Mouse (Mus musculus) CH12.LX (cell line): ENCODE measurements around the gene Pou5f1. TPM values are rescaled to one million over a fixed set of nuclear protein-coding genes. Genes with fewer than 3 reads are reported as not detected.

Source experiments
- DNase-seq: peaks from one replicate; pipeline ENCODE4 v3.0.0-alpha.2; 2013; ENCODE audit errors: extremely low read depth
- H3K27ac ChIP-seq: 2 replicates; pipeline ENCODE4 v1.5.1; 2012; ENCODE audit warnings: low read depth, mild to moderate bottlenecking, control low read depth, moderate library complexity; ENCODE audit not compliant: insufficient read depth
- H3K27me3 ChIP-seq: replicated peaks from 2 replicates; pipeline ENCODE3; 2012; ENCODE audit warnings: inconsistent platforms
- H3K36me3 ChIP-seq, 2 experiments: replicated peaks in 1 of 2; 2 replicates each; pipeline versions ENCODE3 to v1.6.1; 2012; ENCODE audit warnings: inconsistent platforms in 1 of 2, low read length in 1 of 2, mild to moderate bottlenecking in 1 of 2, mixed read lengths in 1 of 2, moderate library complexity in 1 of 2; ENCODE audit not compliant: control insufficient read depth in 1 of 2, insufficient read depth in 1 of 2
- H3K4me1 ChIP-seq, 2 experiments: 2 replicates each; pipeline ENCODE4 v1.6.1; 2012; ENCODE audit warnings: inconsistent platforms in 1 of 2, moderate library complexity in 1 of 2; ENCODE audit not compliant: insufficient read depth in 2 of 2, control insufficient read depth in 1 of 2
- H3K4me2 ChIP-seq: 2 replicates; pipeline ENCODE4 v1.6.1; 2012; ENCODE audit warnings: low read depth, mild to moderate bottlenecking, control low read depth; ENCODE audit not compliant: poor library complexity, insufficient read depth, severe bottlenecking
- H3K4me3 ChIP-seq, 3 experiments: fragments of 150-350 bp in 1 of 3; sonication (generic) in 1 of 3; replicated peaks in 1 of 3; 2 replicates each; pipeline versions ENCODE3 to v1.5.1; 2011 to 2012; ENCODE audit warnings: low read depth in 2 of 3, low read length in 2 of 3, mild to moderate bottlenecking in 2 of 3, moderate library complexity in 2 of 3, control low read depth in 1 of 3, improper control_type of control experiment in 1 of 3, inconsistent platforms in 1 of 3, mixed read lengths in 1 of 3; ENCODE audit not compliant: poor library complexity in 1 of 3
- H3K79me2 ChIP-seq: replicated peaks from 2 replicates; pipeline ENCODE4 v1.6.1; 2012; ENCODE audit warnings: mild to moderate bottlenecking, moderate library complexity; ENCODE audit not compliant: control insufficient read depth, poor library complexity, insufficient read depth, severe bottlenecking; ENCODE audit errors: extremely low read depth
- H3K9ac ChIP-seq: 2 replicates; pipeline ENCODE4 v1.6.1; 2012; ENCODE audit warnings: low read depth, mild to moderate bottlenecking, control low read depth, moderate library complexity; ENCODE audit not compliant: insufficient read depth
- H3K9me3 ChIP-seq: replicated peaks from 2 replicates; pipeline ENCODE3; 2012; ENCODE audit warnings: low read length, inconsistent platforms, mixed read lengths
- CHD1 ChIP-seq: IDR thresholded peaks from 2 replicates; pipeline ENCODE4 v1.6.1; 2012; ENCODE audit warnings: low read depth, low read length, improper control_type of control experiment, inconsistent platforms
- CTCF ChIP-seq, 2 experiments: IDR thresholded peaks in 1 of 2; conservative IDR thresholded peaks in 1 of 2; 2 replicates each; pipeline ENCODE4 v1.5.1; 2011 to 2012; ENCODE audit warnings: low read depth in 2 of 2, low read length in 2 of 2, improper control_type of control experiment in 1 of 2, inconsistent platforms in 1 of 2, mild to moderate bottlenecking in 1 of 2, moderate library complexity in 1 of 2
- EP300 ChIP-seq: IDR thresholded peaks from 2 replicates; pipeline ENCODE4 v1.6.1; 2011; ENCODE audit warnings: low read length, improper control_type of control experiment
- JUN ChIP-seq: IDR thresholded peaks from 2 replicates; pipeline ENCODE4 v1.6.1; 2011; ENCODE audit warnings: low read depth, mild to moderate bottlenecking, low read length, improper control_type of control experiment, moderate library complexity; ENCODE audit not compliant: insufficient read depth
- MEF2A ChIP-seq: IDR thresholded peaks from 2 replicates; pipeline ENCODE4 v1.6.1; 2014; ENCODE audit warnings: low read depth, mild to moderate bottlenecking, inconsistent platforms, low read length, improper control_type of control experiment, borderline replicate concordance
- MXI1 ChIP-seq: IDR thresholded peaks from 2 replicates; pipeline ENCODE4 v1.6.1; 2011; ENCODE audit warnings: mild to moderate bottlenecking, low read depth, low read length, improper control_type of control experiment
- MYC ChIP-seq: IDR thresholded peaks from 2 replicates; pipeline ENCODE4 v1.6.1; 2011; ENCODE audit warnings: low read depth, mild to moderate bottlenecking, improper control_type of control experiment, low read length
- NELFE ChIP-seq: IDR thresholded peaks from 2 replicates; pipeline ENCODE4 v1.6.1; 2011; ENCODE audit warnings: low read depth, low read length, improper control_type of control experiment
- NRF1 ChIP-seq: IDR thresholded peaks from 2 replicates; pipeline ENCODE4 v1.6.1; 2014; ENCODE audit warnings: low read depth, mild to moderate bottlenecking, inconsistent platforms, low read length, improper control_type of control experiment, moderate library complexity
- PAX5 ChIP-seq: IDR thresholded peaks from 2 replicates; pipeline ENCODE4 v1.6.1; 2012; ENCODE audit warnings: low read length, inconsistent platforms, mixed read lengths
- POLR2A ChIP-seq: IDR thresholded peaks from 2 replicates; pipeline ENCODE4 v1.6.1; 2011; ENCODE audit warnings: low read depth, mild to moderate bottlenecking, improper control_type of control experiment, low read length
- RAD21 ChIP-seq: IDR thresholded peaks from 2 replicates; pipeline ENCODE4 v1.6.1; 2011; ENCODE audit warnings: low read depth, mild to moderate bottlenecking, low read length, improper control_type of control experiment, moderate library complexity
- RCOR1 ChIP-seq: conservative IDR thresholded peaks from 2 replicates; pipeline ENCODE4 v1.6.1; 2012; ENCODE audit warnings: low read depth, mild to moderate bottlenecking, inconsistent platforms, low read length, improper control_type of control experiment
- SIN3A ChIP-seq: IDR thresholded peaks from 2 replicates; pipeline ENCODE4 v1.6.1; 2012; ENCODE audit warnings: low read length, improper control_type of control experiment, inconsistent platforms
- SMC3 ChIP-seq: IDR thresholded peaks from 2 replicates; pipeline ENCODE4 v1.6.1; 2011; ENCODE audit warnings: low read depth, low read length, improper control_type of control experiment
- TCF12 ChIP-seq: IDR thresholded peaks from 2 replicates; pipeline ENCODE4 v1.6.1; 2014; ENCODE audit warnings: low read depth, mild to moderate bottlenecking, inconsistent platforms, low read length, improper control_type of control experiment
- UBTF ChIP-seq: IDR thresholded peaks from 2 replicates; pipeline ENCODE4 v1.6.1; 2012; ENCODE audit warnings: low read depth, mild to moderate bottlenecking, inconsistent platforms, low read length, improper control_type of control experiment, moderate library complexity
- ZC3H11A ChIP-seq: IDR thresholded peaks from 2 replicates; pipeline ENCODE4 v1.6.1; 2012; ENCODE audit warnings: low read depth, mild to moderate bottlenecking, inconsistent platforms, low read length, improper control_type of control experiment
- ZKSCAN1 ChIP-seq: IDR thresholded peaks from 2 replicates; pipeline ENCODE4 v1.6.1; 2012; ENCODE audit warnings: low read depth, inconsistent platforms, low read length, improper control_type of control experiment, borderline replicate concordance
- ZNF384 ChIP-seq: IDR thresholded peaks from 2 replicates; pipeline ENCODE4 v1.6.1; 2012; ENCODE audit warnings: low read depth, low read length, improper control_type of control experiment, inconsistent platforms
- dilution Hi-C: fragments of 300-500 bp; cut with MboI; formaldehyde crosslinking; loops from 2 replicates; pipeline ENCODE4 v1.14.3; 2020; ENCODE audit warnings: low sequenced_read_pairs; ENCODE audit not compliant: extremely low pct_unique_long_range_greater_than_20kb, extremely low pct_ligation_motif_present
- in situ Hi-C: fragments of 300-500 bp; cut with MboI; formaldehyde crosslinking; loops from 3 replicates; pipeline ENCODE4 v1.14.3; 2019; ENCODE audit warnings: low sequenced_read_pairs, low pct_ligation_motif_present, low pct_unique_long_range_greater_than_20kb, mixed read lengths
- polyA plus RNA-seq: library from polyadenylated mRNA; unstranded; fragments of >175 nt; gene quantifications from 2 replicates; pipeline ENCODE4 v1.2.1, GENCODE M21; 2012; ENCODE audit warnings: low read depth; ENCODE audit not compliant: insufficient read length
- total RNA-seq, 2 experiments: library from RNA; depleted of rRNA; stranded (reverse); fragments of 300-350 nt in 1 of 2; fragments of >200 nt in 1 of 2; gene quantifications; 2 replicates each; pipeline ENCODE4 v1.2.3; 2012 to 2014

The Pou5f1 gene
- total and polyA plus RNA-seq, 3 experiments, result 0.13 TPM; not detected in 2

DNA sequence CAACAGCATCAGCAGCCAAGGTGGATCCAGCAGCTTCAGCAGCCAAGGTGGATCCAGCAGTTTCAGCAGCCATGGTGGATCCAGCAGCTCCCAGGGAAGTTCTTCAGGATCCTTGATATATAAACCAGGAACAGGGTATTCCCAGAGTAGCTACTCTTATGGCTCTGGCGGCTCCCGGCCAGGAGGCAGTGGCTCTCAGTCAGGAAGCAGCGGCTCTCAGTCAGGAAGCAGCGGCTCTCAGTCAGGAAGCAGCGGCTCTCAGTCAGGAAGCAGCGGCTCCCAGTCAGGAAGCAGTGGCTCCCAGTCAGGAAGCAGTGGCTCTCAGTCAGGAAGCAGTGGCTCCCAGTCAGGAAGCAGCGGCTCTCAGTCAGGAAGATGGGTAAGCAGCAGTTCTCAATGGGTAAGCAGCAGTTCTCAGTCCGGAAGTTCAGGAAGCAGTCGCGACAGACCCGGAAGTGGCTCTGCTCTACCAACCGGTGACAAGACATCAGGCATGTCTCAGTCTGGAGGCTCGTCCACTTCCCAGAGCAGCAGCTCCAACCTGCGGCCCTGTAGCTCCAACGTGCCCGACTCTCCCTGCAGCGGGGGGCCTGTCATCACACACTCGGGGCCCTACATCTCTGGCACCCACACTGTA lies 49.1 kb downstream of the Pou5f1 start (continued):
- TF ChIP-seq JUN, result no peak
- no peak for TF ChIP-seq MYC
- no peak for TF ChIP-seq PAX5
- TF ChIP-seq SMC3, result no peak
- no peak for TF ChIP-seq RCOR1
- TF ChIP-seq POLR2A, result peak; percentile 59; the same call in 1 of the 2 replicates
- TF ChIP-seq RAD21, result no peak
- TF ChIP-seq NELFE, result 0 out of 2 replicates have a peak, but pooled peaks have one; percentile 23
- no peak for TF ChIP-seq UBTF
- TF ChIP-seq, all 38 proteins: peak for 5

DNA sequence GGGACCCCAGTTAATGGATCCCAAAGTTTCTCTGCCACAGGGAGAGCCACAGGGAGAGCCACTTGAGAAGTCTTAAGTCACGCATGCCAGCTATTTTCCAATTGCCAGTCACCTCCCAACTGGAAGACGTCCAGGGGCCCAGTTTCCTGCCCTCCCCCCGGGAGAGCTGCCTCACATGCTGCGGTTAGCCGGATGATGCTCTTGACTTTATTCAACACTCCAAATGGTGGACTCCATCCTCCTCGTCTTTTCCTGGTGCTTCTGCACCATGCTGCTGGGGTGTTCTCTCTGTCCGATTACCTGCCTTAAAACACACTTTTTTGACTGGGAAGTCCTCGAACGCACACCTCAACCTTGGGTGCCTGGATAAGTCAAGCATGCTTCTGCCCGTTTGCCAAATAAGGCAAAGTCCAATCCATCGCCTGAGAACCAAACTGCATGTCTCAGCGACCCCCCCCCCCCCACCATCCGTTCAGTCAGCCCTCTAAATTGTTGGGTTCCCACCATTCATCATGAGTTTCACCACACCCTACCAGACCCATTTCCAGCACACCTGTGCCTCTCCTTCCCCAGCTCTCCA lies 50.5 kb downstream of the Pou5f1 start:
- no peak for DNase-seq
- in situ Hi-C loops (no loop called here), dilution Hi-C loops (no loop called here)
- no peak for TF ChIP-seq RAD21
- TF ChIP-seq TCF12, result no peak
- no peak for TF ChIP-seq CHD1
- no peak for TF ChIP-seq SMC3
- TF ChIP-seq ZC3H11A, result no peak
- no peak for TF ChIP-seq NELFE
- no peak for TF ChIP-seq ZKSCAN1
- no peak for TF ChIP-seq MEF2A
- TF ChIP-seq CTCF (conservative IDR thresholded peaks at IDR 0.05 in 1 of 2, IDR thresholded peaks at IDR 0.05 in 1 of 2; ENCODE audit: low read depth in 2 of 2, low read length in 2 of 2), result no peak
- no peak for TF ChIP-seq JUN
- TF ChIP-seq MXI1, result no peak
- TF ChIP-seq NRF1, result no peak
- TF ChIP-seq EP300, result no peak
- no peak for TF ChIP-seq POLR2A
- no peak for TF ChIP-seq ZNF384
- no peak for TF ChIP-seq UBTF
- TF ChIP-seq SIN3A, result no peak
- H3K4me2 ChIP-seq, result peak overlapping the region; percentile 41; the same call in 1 of the 2 replicates
- H3K9ac ChIP-seq, result 0 out of 2 replicates have a peak overlapping the region, but pooled peaks have one; percentile 81
- peak overlapping the region; percentile 62 to 89 (median 73) for H3K4me3 ChIP-seq
- no peaks in the 10 kb centered on the region for H3K9me3 ChIP-seq
- H3K4me1 ChIP-seq, result peaks cover 21 to 49% of the 10 kb centered on the region in 2 experiments
- no peaks in the 10 kb centered on the region for H3K79me2 ChIP-seq
- no peaks in the 10 kb centered on the region for H3K27me3 ChIP-seq
- H3K27ac ChIP-seq, result no peak overlapping the region
- H3K36me3 ChIP-seq, result peaks cover 0 to 4% of the 10 kb centered on the region in 2 experiments
